Mouse (Mus musculus) heart, embryonic 10.5 days (tissue): ENCODE measurements around the gene Ddx3y. TPM values are rescaled to one million over a fixed set of nuclear protein-coding genes. Genes with fewer than 3 reads are reported as not detected.
A peak's percentile ranks its signal among the peaks of the same experiment; 100 is the strongest.

Experiments
- DNase-seq: peaks from one replicate; pipeline ENCODE4 v3.0.0-alpha.2; 2017; ENCODE audit warnings: low spot score
- H3K27ac ChIP-seq: fragments of 300-500 bp; sonication (generic); 2 replicates; pipeline ENCODE4 v1.5.1; 2016; ENCODE audit warnings: mild to moderate bottlenecking
- H3K27me3 ChIP-seq: fragments of 300-500 bp; sonication (generic); 2 replicates; pipeline ENCODE4 v1.6.1; 2016; ENCODE audit warnings: mild to moderate bottlenecking; ENCODE audit not compliant: poor library complexity, insufficient read depth, severe bottlenecking
- H3K36me3 ChIP-seq: fragments of 300-500 bp; sonication (generic); 2 replicates; pipeline ENCODE4 v1.6.1; 2016; ENCODE audit warnings: mild to moderate bottlenecking, moderate library complexity
- H3K4me1 ChIP-seq: fragments of 300-500 bp; sonication (generic); 2 replicates; pipeline ENCODE4 v1.6.1; 2016; ENCODE audit warnings: mild to moderate bottlenecking
- H3K4me3 ChIP-seq: fragments of 300-500 bp; sonication (generic); 2 replicates; pipeline ENCODE4 v1.5.1; 2016; ENCODE audit warnings: mild to moderate bottlenecking, moderate library complexity
- H3K9me3 ChIP-seq: fragments of 300-500 bp; sonication (generic); 2 replicates; pipeline ENCODE4 v1.6.1; 2016; ENCODE audit warnings: mild to moderate bottlenecking, moderate library complexity
- WGBS: fragments of 180-500 bp; shearing (Covaris S2); methylation state at CpG from one replicate; pipeline ENCODE4 v1.1.7; 2016; 5-methylcytosine and 5-hydroxymethylcytosine counted together
- polyA plus RNA-seq: library from polyadenylated mRNA; unstranded; fragments of >200 nt; fragmentation: Nextera tagmentation; extraction: Ambion mirVana; gene quantifications from 2 replicates; pipeline ENCODE4 v1.2.1, GENCODE M21; 2016

Ddx3y gene
- 12.5 and 18.6 TPM in 2 replicates for polyA plus RNA-seq

DNA sequence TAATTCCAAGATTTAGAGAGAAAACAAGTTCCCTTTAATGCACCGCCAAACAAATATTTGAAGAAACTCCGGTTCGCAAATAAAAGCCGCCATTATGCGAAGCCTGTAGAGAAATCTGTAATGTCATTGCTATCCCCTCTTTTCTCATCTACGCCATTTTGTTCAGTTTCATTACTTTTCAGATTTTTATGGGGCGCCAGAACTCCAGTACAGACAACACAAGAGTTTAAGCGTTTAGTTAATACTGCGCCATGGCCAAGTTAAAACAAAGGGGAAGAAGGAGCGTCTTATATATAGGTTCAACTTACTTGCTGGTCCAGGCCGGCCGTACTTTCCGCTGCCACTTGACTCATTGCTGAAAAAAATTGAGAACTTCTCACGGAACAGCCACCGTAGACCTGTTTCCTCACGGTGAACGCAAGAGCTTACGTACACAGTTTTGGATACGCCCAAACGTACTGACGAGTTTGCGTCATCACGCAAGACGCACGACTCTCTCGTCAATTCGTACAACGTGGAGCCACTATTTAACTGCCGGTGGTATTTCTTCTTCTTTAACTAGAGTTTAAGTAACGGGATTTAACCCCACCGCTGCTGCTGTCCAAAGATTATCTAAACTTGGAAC lies at the start of gene Ddx3y:
Gene Ddx3y (minus strand): TSS at position 459 of the 625 bp plus-strand sequence.
- peak within 1 kb of the TSS; percentile 53 for H3K4me3 ChIP-seq
- WGBS, result 1% methylated on average over 27 of the region's 31 CpGs
- H3K27me3 ChIP-seq, result no peaks in the 10 kb centered on the region
- peak; percentile 75 for DNase-seq
- peak within 1 kb of the TSS; percentile 42 for H3K27ac ChIP-seq
- no peaks in the 10 kb centered on the region for H3K36me3 ChIP-seq
- H3K9me3 ChIP-seq, result no peaks in the 10 kb centered on the region
- H3K4me1 ChIP-seq, result no peaks in the 10 kb centered on the region

DNA sequence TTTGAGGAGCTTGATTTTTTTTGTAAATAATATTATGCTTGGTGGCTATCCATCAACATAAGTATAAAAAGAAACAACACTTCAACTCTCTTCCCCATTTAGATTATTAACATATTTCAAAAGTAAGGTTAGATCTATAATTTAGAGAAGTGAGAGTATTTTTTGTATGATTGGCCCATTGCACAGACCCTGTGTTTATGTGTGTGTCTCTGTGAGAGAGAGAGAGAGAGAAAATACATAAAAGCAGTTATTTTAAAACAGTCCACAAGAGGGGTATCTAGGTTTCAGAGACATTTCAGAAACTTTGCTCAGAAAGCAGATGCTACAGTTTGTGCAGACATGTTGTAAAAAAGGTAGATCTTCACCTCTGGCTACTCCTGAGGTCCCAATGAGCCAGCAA lies 7.3 kb upstream of the Ddx3y start:
- Histone ChIP-seq H3K36me3 (no peaks in the 10 kb centered on the region), H3K4me3 (no peak overlapping the region), H3K4me1 (no peaks in the 10 kb centered on the region), H3K9me3 (no peaks in the 10 kb centered on the region), H3K27me3 (no peaks in the 10 kb centered on the region), H3K27ac (no peak overlapping the region)
- DNase-seq, result no peak

DNA sequence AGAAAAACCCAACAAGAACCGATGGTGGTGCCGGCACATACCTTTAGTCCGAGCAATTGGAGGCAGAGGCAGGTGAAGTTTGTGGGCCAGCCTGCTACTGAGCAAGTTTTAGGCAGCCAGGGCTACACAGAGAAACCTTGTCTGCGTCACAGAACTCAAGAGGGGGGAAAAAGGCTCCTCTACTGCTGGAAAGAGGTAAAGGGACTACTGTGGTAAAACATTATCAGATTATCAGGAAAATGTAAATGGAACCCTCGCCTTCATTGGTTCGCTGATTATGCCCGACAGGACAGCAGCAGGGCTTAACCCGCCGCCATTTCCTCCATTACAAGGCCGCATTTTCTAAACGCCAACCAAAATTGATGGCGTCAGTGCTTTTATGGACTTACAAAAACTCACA lies 694 bp downstream of the Ddx3y start:
- no peaks in the 10 kb centered on the region for H3K4me1 ChIP-seq
- DNase-seq, result no peak
- H3K36me3 ChIP-seq, result no peaks in the 10 kb centered on the region
- H3K4me3 ChIP-seq, result peak overlapping the region; percentile 53
- H3K9me3 ChIP-seq, result no peaks in the 10 kb centered on the region
- peak overlapping the region; percentile 42 for H3K27ac ChIP-seq
- WGBS, result 2% methylated on average over 10 of the region's 12 CpGs
- H3K27me3 ChIP-seq, result no peaks in the 10 kb centered on the region

DNA sequence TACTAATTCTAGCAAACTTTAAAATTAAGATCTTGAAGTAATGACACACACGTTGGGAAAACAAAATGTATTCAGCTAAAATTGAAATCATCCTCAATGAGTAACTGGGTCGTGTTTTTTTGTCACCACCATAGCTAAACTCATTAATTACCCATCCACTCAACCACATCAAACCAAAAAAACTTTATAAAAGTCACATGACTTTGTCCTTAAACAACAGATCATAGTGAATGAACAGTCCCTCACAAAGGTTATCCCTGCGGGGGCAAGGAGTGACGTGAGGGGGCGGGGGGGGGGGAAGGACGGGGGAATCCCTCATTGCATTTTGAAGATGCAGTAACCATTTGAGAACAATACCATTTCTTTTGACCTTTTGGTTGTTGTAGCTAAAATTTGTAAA lies 40.3 kb downstream of the Ddx3y start:
- Histone ChIP-seq H3K4me3 (peak overlapping the region; percentile 54), H3K9me3 (no peaks in the 10 kb centered on the region)

DNA sequence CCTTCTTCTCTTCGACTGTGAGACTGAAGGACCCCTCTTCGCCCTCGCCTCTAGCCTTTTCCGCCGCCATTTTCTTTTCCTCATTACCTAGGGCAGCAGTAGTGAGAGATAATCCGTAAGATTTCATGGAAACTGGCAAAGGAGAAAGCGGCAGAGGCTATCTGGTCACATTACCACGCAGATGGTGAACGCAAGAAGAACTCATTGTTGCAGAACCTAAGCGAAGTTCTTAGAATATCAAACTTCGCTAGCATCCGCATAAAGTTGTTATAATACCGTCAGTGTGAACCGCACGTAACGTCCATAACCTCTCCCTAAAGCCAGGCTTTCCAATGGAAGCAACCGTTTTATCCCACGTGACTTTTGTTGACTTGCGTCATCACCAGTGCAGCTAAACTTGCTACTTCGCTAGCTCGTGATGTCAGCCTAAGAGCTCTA lies 41.0 kb downstream of the Ddx3y start, which contains the start of gene Uty:
Gene Uty (minus strand): TSS at position 334 of the 438 bp plus-strand sequence.
- under 1% methylated on average over 21 of the region's 21 CpGs for WGBS
- no peaks in the 10 kb centered on the region for H3K27me3 ChIP-seq
- peak within 1 kb of the TSS; percentile 54 for H3K4me3 ChIP-seq
- H3K4me1 ChIP-seq, result no peaks in the 10 kb centered on the region
- DNase-seq, result peak; percentile 84
- no peaks in the 10 kb centered on the region for H3K36me3 ChIP-seq
- H3K27ac ChIP-seq, result peak within 1 kb of the TSS; percentile 78
- no peaks in the 10 kb centered on the region for H3K9me3 ChIP-seq

More for the DNA sequence above, 40.3 kb downstream of the Ddx3y start:
- H3K27me3 ChIP-seq, result no peaks in the 10 kb centered on the region
- DNase-seq, result no peak
- H3K4me1 ChIP-seq, result no peaks in the 10 kb centered on the region
- H3K36me3 ChIP-seq, result no peaks in the 10 kb centered on the region
- WGBS, result 64% methylated on average over 6 of the region's 6 CpGs
- H3K27ac ChIP-seq, result no peak overlapping the region

DNA sequence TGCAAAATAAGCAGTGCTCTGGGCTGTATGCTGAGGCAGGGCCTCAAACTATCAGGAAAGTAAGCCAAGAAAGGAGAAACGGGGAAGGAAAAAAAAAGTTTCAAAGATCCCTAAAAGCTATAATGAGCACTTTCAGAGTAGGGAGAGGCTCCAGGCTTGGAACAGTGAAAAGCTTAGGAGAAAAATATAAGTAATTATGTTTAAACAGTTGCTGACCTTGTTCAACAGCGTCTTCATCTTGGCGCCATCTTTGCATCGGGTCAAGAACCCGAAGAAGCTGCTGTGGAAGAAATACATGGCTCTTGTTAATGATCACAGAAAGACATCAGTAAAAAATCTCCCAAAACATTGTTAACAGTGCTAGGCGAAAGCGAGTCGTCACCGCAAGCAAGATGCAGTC lies 41.5 kb downstream of the Ddx3y start:
- H3K27ac ChIP-seq, result peak overlapping the region; percentile 78

DNA sequence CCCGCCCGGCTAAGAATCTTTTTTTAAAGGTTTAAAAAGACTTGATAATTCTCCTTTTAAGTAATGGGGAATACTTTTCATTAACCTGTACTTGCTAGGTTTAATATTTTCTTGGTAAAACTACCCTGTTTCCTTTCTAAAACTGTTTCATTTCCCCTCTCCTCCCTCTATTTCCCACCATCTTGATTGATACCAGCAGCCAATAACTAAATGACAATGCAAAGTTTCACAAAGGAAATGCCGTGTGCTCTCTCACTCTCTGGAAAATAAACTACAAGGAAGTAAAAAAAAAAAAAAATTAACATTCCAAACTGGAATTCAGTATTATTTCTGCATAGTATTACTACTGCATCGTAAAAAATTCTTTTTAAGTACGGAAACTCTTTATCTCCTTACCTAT lies 42.0 kb downstream of the Ddx3y start:
- no peaks in the 10 kb centered on the region for H3K9me3 ChIP-seq
- no peaks in the 10 kb centered on the region for H3K36me3 ChIP-seq
- H3K4me1 ChIP-seq, result no peaks in the 10 kb centered on the region
- DNase-seq, result no peak
- peak overlapping the region; percentile 78; the same call in 1 of the 2 replicates for H3K27ac ChIP-seq
- peak overlapping the region; percentile 54 for H3K4me3 ChIP-seq
- 71% methylated on average over 5 of the region's 5 CpGs for WGBS
- H3K27me3 ChIP-seq, result no peaks in the 10 kb centered on the region

More for the DNA sequence above, 41.5 kb downstream of the Ddx3y start:
- H3K36me3 ChIP-seq, result no peaks in the 10 kb centered on the region
- H3K4me1 ChIP-seq, result no peaks in the 10 kb centered on the region
- no peak for DNase-seq
- H3K4me3 ChIP-seq, result peak overlapping the region; percentile 54
- WGBS, result 0% methylated on average over 8 of the region's 9 CpGs
- H3K9me3 ChIP-seq, result no peaks in the 10 kb centered on the region
- H3K27me3 ChIP-seq, result no peaks in the 10 kb centered on the region

DNA sequence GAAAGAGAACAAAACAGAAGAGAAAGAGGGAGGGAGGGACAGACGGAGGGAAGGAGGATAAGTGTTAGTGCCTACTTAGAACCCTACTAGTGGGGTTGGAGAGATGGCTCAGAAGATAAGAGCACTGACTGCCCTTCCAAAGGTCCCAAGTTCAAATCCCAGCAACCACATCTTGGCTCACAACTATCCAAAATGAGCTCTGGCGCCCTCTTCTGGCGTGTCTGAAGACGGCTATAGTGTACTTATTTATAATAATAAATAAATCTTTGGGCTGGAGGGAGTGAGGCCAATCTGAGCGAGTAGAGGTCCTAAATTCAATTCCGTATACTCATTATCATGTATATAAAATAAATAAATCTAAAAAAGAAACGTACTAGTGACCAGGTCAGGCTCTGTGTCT lies 66.4 kb downstream of the Ddx3y start:
- Histone ChIP-seq H3K9me3 (no peaks in the 10 kb centered on the region), H3K27ac (no peak overlapping the region), H3K4me3 (no peak overlapping the region), H3K4me1 (no peaks in the 10 kb centered on the region), H3K36me3 (no peaks in the 10 kb centered on the region), H3K27me3 (no peaks in the 10 kb centered on the region)
- DNase-seq, result no peak
- 86% methylated on average over 6 of the region's 7 CpGs for WGBS

Other genes with a start within 250 kb of the Ddx3y start
- gene Uty, start 40.9 kb downstream of the Ddx3y start, polyA plus RNA-seq, result 8.6 and 10.4 TPM in 2 replicates
- not detected in 2 replicates for gene Usp9y, start 173.2 kb upstream of the Ddx3y start, polyA plus RNA-seq